Mouse (Mus musculus) bone marrow, adult 2 months (tissue): ENCODE data around the gene Tsc22d1. TPM values are rescaled to one million over a fixed set of nuclear protein-coding genes. Genes with fewer than 3 reads are reported as not detected.

Experiments
- H3K27ac ChIP-seq: fragments of 200-500 bp; 2 replicates; pipeline ENCODE4 v1.5.1; 2012; ENCODE audit warnings: low read depth, mild to moderate bottlenecking, control low read depth, inconsistent platforms, low read length; ENCODE audit not compliant: control insufficient read depth, poor library complexity, insufficient read depth
- H3K4me1 ChIP-seq: fragments of 200-500 bp; 2 replicates; pipeline ENCODE4 v1.6.1; 2011; ENCODE audit warnings: low read length; ENCODE audit not compliant: control insufficient read depth, insufficient read depth
- H3K4me3 ChIP-seq: fragments of 200-500 bp; replicated peaks from 2 replicates; pipeline ENCODE3; 2011; ENCODE audit warnings: mild to moderate bottlenecking, low read depth, low read length, control low read depth; ENCODE audit not compliant: control insufficient read depth
- CTCF ChIP-seq: fragments of 200-500 bp; IDR thresholded peaks from 2 replicates; pipeline ENCODE4 v1.5.1; 2011; ENCODE audit warnings: low read length, control low read depth; ENCODE audit not compliant: control insufficient read depth, insufficient read depth
- POLR2A ChIP-seq: fragments of 200-500 bp; IDR thresholded peaks from 2 replicates; pipeline ENCODE4 v1.6.1; 2011; ENCODE audit warnings: low read depth, mild to moderate bottlenecking, control low read depth, low read length, borderline replicate concordance; ENCODE audit not compliant: control insufficient read depth
- WGBS: fragments of 180-500 bp; shearing (Covaris S2); methylation state at CpG from one replicate; pipeline ENCODE4 v1.1.7; 2018; 5-methylcytosine and 5-hydroxymethylcytosine counted together
- polyA plus RNA-seq: library from polyadenylated mRNA; stranded (reverse); fragments of >200 nt; gene quantifications from 2 replicates; pipeline ENCODE4 v1.2.4, GENCODE M21; 2011; ENCODE audit warnings: low replicate concordance; ENCODE audit not compliant: missing spikeins, insufficient read depth, insufficient read length

Gene Tsc22d1
- polyA plus RNA-seq, 1 experiment: 128 TPM

DNA sequence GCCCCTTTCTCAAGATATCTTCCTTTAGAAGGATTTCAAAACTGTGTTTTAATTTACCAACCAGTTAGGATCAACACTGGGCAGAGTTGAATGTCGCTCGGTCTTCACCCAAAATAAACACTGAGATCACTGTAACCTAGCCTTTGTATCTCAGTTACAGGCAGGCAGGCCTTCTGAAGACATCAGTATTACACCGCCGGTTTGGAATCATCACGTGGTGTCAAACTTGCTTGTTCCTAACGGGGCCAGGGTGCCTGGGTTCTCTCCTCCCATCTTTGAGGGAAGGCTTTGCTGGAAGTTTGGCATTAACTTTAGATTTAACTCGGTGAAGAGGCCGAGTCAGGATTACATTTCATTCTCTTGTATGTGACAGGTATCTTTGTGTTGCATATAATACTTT, 5.7 kb upstream of the Tsc22d1 start:
- WGBS: 80% methylated on average over 8 of the region's 8 CpGs
- H3K4me1 ChIP-seq: no peaks in the 10 kb centered on the region

DNA sequence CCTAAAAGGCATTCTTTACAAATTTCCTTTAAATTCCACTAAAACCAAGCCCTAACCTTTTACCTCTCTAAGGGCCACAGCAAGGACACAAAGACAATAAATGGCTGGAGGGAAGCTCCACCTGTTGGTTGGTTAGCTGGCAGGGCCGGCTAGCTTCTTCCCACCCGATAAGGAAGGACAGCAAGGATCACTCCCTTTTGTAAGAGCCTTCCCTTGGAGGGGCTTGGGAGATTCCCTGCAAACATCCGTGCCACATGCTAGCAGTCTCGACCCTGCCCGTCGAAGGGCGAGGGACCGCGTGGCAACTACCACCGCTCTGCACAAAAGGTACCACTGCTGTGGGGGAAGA, 1.0 kb upstream of the Tsc22d1 start:
- TF ChIP-seq CTCF (no peak), POLR2A (no peak)
- Histone ChIP-seq H3K27ac (peak overlapping the region; percentile 36; the same call in 1 of the 2 replicates), H3K4me3 (peak overlapping the region; percentile 46), H3K4me1 (no peaks in the 10 kb centered on the region; the same call in 1 of the 2 replicates)
- WGBS: under 1% methylated on average over 10 of the region's 10 CpGs

More for the DNA sequence above, 5.7 kb upstream of the Tsc22d1 start:
- no peak overlapping the region for H3K4me3 ChIP-seq
- H3K27ac ChIP-seq: no peak overlapping the region
- TF ChIP-seq POLR2A (no peak), CTCF (no peak)

DNA sequence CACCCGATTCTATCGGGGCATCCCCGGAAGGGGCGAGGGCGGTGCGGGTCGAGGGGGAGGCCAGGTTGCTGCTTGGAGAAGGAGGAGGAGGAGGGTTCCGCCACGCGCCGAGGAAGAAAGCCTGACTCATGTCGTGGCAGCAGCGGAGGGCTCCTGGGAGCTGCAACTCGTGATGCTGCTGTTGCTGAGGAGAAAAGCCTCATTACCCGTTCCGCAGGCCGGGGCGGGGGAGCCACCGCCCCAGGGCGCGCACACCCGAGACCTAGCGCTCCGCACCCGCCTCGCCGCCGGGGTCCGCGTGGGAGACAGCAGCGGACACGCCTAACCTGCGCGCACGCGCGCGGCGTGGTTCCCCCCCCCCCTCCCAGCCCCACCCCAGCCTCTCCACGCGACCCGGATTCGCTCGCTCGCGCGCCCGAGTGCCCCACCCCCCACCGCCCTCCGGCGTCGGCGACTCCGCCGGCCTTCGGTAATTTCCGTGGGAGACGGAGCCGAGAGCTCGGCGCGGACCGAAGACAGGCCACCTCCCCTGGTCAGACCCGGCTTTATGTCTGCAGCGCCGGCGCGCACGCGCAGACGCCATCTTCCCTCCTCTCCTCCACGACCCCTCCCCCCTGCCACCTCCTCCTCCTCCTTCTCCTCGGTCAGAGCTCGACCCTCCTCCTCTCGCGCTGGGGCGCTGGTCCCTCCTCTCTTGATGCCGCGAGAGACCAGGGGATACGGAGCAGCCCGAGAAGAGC, 469 bp upstream of the Tsc22d1 start:
- under 1% methylated on average over 61 of the region's 81 CpGs for WGBS
- Histone ChIP-seq H3K4me3 (peak overlapping the region; percentile 87), H3K27ac (peak overlapping the region; percentile 36; the same call in 1 of the 2 replicates), H3K4me1 (no peaks in the 10 kb centered on the region; the same call in 1 of the 2 replicates)
- TF ChIP-seq POLR2A (peak; percentile 43; the same call in 1 of the 2 replicates), CTCF (no peak)

DNA sequence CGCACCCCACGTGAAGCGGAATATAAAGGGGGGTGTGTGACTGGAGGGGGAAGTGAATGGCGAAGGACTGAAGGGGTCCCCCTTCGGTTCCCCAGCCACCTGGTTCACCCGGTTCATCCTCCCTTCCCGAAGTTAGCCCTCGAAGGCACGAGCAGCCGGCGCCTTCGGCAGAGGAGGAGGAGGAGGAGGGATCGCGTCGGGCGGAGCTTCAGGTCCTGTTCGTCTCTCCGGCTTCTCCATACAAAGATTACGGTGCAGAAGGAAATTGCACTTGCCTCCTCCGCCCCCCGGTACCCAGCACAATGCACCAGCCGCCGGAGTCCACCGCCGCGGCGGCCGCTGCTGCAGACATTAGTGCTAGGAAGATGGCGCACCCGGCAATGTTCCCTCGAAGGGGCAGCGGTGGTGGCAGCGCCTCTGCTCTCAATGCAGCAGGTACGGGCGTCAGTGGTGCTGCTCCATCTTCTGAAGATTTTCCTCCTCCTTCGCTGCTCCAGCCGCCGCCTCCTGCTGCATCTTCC, 1.1 kb downstream of the Tsc22d1 start:
- 2% methylated on average over 38 of the region's 38 CpGs for WGBS
- TF ChIP-seq CTCF (no peak), POLR2A (no peak)
- Histone ChIP-seq H3K27ac (peak overlapping the region; percentile 4; the same call in 1 of the 2 replicates), H3K4me1 (no peaks in the 10 kb centered on the region; the same call in 1 of the 2 replicates), H3K4me3 (peak overlapping the region; percentile 36)

DNA sequence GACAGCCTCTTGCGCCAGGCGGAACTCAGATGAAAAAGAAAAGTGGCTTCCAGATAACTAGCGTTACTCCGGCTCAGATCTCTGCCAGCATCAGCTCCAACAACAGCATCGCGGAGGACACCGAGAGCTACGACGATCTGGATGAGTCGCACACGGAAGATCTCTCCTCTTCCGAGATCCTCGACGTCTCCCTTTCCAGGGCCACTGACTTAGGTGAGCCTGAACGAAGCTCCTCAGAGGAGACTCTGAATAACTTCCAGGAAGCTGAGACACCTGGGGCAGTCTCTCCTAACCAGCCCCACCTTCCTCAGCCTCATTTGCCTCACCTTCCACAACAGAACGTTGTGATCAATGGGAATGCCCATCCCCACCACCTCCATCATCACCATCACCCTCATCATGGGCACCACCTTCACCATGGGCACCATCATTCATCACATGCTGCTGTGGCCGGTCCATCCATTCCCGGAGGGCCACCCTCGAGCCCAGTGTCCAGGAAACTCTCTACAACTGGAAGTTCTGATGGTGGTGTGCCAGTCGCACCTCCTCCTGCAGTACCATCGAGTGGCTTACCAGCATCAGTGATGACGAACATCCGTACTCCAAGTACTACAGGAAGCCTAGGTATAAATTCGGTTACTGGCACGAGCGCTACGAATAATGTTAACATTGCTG, 1.7 kb downstream of the Tsc22d1 start:
- Histone ChIP-seq H3K4me3 (no peak overlapping the region), H3K27ac (no peak overlapping the region), H3K4me1 (no peaks in the 10 kb centered on the region; the same call in 1 of the 2 replicates)
- TF ChIP-seq CTCF: no peak
- no peak for TF ChIP-seq POLR2A
- WGBS: 76% methylated on average over 27 of the region's 27 CpGs

DNA sequence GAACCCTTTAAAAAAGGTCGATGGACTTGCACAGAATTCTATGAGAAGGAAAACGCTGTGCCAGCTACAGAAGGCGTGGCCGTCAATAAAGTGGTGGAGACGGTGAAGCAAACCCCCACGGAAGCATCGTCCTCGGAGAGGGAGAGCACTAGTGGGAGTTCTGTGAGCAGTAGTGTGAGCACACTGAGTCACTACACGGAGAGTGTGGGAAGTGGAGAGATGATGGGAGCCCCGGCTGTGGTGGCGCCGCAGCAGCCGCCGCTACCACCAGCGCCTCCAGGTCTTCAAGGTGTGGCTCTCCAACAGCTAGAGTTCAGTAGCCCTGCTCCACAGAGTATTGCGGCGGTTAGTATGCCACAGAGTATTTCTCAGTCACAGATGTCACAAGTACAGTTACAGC, 2.6 kb downstream of the Tsc22d1 start:
- Histone ChIP-seq H3K4me3 (no peak overlapping the region), H3K4me1 (no peaks in the 10 kb centered on the region; the same call in 1 of the 2 replicates), H3K27ac (no peak overlapping the region)
- WGBS: 90% methylated on average over 17 of the region's 17 CpGs
- TF ChIP-seq CTCF (no peak), POLR2A (no peak)

DNA sequence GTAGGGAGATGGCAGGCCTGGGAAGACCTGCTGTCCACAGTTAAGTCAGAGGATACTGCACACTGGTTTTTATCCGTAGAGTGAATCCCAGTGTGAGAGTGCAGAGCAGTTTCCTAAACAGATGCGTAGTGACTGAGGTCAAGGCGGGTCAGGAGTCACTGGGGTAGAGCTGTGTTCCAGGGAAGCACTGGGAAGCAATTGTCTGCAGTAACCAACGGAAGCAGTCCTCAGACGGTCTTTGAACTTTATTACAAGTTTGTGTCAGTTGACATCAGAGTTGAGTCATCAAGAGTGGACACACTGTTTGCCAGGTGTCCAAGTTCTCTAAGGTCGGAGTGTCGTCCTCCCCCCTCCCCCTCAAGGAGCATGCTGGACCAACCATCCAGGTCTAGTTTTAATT, 6.0 kb downstream of the Tsc22d1 start:
- 78% methylated on average over 7 of the region's 7 CpGs for WGBS
- H3K4me1 ChIP-seq: no peaks in the 10 kb centered on the region; the same call in 1 of the 2 replicates
- H3K27ac ChIP-seq: no peak overlapping the region
- H3K4me3 ChIP-seq: no peak overlapping the region
- TF ChIP-seq CTCF: no peak
- no peak for TF ChIP-seq POLR2A

DNA sequence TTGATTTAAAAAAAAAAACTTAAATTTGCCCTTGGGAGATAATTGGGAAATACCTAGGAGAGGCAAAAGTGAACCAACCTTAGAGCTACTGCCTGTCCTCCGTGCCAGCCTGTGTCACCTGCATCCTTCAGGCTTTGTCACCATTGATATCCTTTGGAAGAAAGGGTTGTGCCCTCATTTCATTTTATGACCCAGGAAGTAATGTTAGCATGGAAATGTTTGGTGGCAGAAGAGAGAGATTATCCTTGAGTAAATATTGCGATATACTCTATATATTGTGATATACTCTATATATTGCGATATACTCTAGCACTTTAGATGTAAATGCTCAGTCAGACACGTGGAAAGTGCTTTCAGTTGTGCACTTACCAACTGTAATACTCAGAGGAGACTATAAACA, 6.4 kb downstream of the Tsc22d1 start:
- Histone ChIP-seq H3K4me1 (no peaks in the 10 kb centered on the region; the same call in 1 of the 2 replicates), H3K27ac (no peak overlapping the region), H3K4me3 (no peak overlapping the region)
- TF ChIP-seq POLR2A (no peak), CTCF (no peak)
- 71% methylated on average over 4 of the region's 4 CpGs for WGBS
